Mouse (Mus musculus) midbrain, postnatal 0 days (tissue): ENCODE measurements around the gene Cc2d2b. TPM values are rescaled to one million over a fixed set of nuclear protein-coding genes. Genes with fewer than 3 reads are reported as not detected.
A peak's percentile ranks its signal among the peaks of the same experiment; 100 is the strongest.

Source experiments
- ATAC-seq: fragments of 200-750 bp; cut with Nextera tagmentation; 2 replicates; pipeline ENCODE4 v1.8.0; 2017; ENCODE audit warnings: moderate number of reproducible peaks, mild to moderate bottlenecking, moderate TSS enrichment, moderate library complexity; ENCODE audit not compliant: low FRiP score
- DNase-seq: peaks from one replicate; pipeline ENCODE4 v3.0.0-alpha.2; 2015; ENCODE audit warnings: low spot score
- H3K27ac ChIP-seq: fragments of 300-500 bp; sonication (generic); 2 replicates; pipeline ENCODE4 v1.5.1; 2014; ENCODE audit warnings: low read depth, mild to moderate bottlenecking, low read length, mixed read lengths
- H3K27me3 ChIP-seq: fragments of 300-500 bp; sonication (generic); 2 replicates; pipeline ENCODE4 v1.6.1; 2014; ENCODE audit warnings: low read length, control low read depth, mixed read lengths; ENCODE audit not compliant: insufficient read depth
- H3K36me3 ChIP-seq: fragments of 300-500 bp; sonication (generic); 2 replicates; pipeline ENCODE4 v1.6.1; 2014; ENCODE audit warnings: low read length, control low read depth, mixed read lengths; ENCODE audit not compliant: insufficient read depth
- H3K4me1 ChIP-seq: fragments of 300-500 bp; sonication (generic); 2 replicates; pipeline ENCODE4 v1.6.1; 2014; ENCODE audit warnings: mild to moderate bottlenecking, control low read depth, antibody characterized with exemption, low read length, mixed read lengths; ENCODE audit not compliant: insufficient read depth
- H3K4me2 ChIP-seq: fragments of 300-500 bp; sonication (generic); 2 replicates; pipeline ENCODE4 v1.6.1; 2014; ENCODE audit warnings: low read depth, mild to moderate bottlenecking, low read length, mixed read lengths; ENCODE audit not compliant: poor library complexity, severe bottlenecking
- H3K4me3 ChIP-seq: fragments of 300-500 bp; sonication (generic); 2 replicates; pipeline ENCODE4 v1.5.1; 2014; ENCODE audit warnings: low read depth, mild to moderate bottlenecking, low read length, moderate library complexity
- H3K9ac ChIP-seq: fragments of 300-500 bp; sonication (generic); replicated peaks from 2 replicates; pipeline ENCODE4 v1.6.1; 2014; ENCODE audit warnings: mild to moderate bottlenecking, low read length, moderate library complexity, mixed read lengths; ENCODE audit not compliant: poor library complexity, severe bottlenecking
- H3K9me3 ChIP-seq: fragments of 300-500 bp; sonication (generic); 2 replicates; pipeline ENCODE4 v1.6.1; 2016; ENCODE audit warnings: low read length, control low read depth
- CTCF ChIP-seq: IDR thresholded peaks from 2 replicates; pipeline ENCODE4 v1.5.1; 2016; ENCODE audit warnings: antibody characterized with exemption, mild to moderate bottlenecking
- WGBS: fragments of 180-500 bp; shearing (Covaris S2); extraction: QIAGEN DNeasy Blood & Tissue Kit; methylation state at CpG from one replicate; pipeline ENCODE4 v1.1.7; 2014; 5-methylcytosine and 5-hydroxymethylcytosine counted together
- polyA plus RNA-seq: library from polyadenylated mRNA; unstranded; fragments of >200 nt; fragmentation: Nextera tagmentation; extraction: Ambion mirVana; gene quantifications from 2 replicates; pipeline ENCODE4 v1.2.1, GENCODE M21; 2015
- total RNA-seq: library from RNA; depleted of rRNA; stranded (reverse); fragments of >200 nt; gene quantifications from 2 replicates; pipeline ENCODE4 v1.2.3, GENCODE M21; 2014

Gene Cc2d2b
- total and polyA plus RNA-seq, 2 experiments from 2014 or later: 0.31 TPM; not detected in 1

DNA sequence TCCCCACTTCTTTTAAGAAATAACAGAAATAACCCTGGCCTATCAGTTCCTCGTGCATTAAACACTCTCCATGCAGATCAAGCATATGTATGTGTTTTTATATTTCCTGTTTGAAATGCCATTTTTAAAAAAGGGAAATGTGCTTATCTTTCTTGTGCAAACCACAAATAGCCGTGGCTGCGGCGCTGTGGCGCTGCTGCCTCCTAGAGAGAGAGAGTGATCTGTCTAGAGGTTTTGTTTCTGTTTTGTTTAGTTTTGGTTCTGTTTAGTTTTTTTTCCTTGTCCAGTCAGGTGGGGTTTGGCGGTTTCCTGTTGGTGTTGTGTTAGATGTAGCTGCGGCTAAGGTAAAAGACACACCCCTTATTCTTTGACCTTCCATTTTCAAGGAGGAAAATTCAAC, 70.2 kb downstream of the Cc2d2b start:
- 78% methylated on average over 7 of the region's 7 CpGs for WGBS
- no peaks in the 10 kb centered on the region for H3K36me3 ChIP-seq
- no peak overlapping the region for H3K27ac ChIP-seq
- no peaks in the 10 kb centered on the region for H3K4me1 ChIP-seq
- no peak overlapping the region for H3K4me3 ChIP-seq
- H3K27me3 ChIP-seq: no peaks in the 10 kb centered on the region
- DNase-seq (no peak), ATAC-seq (no peak)
- TF ChIP-seq CTCF: peak; percentile 22; the same call in 1 of the 2 replicates
- no peaks in the 10 kb centered on the region for H3K9me3 ChIP-seq
- H3K9ac ChIP-seq: no peak overlapping the region
- H3K4me2 ChIP-seq: no peak overlapping the region

DNA sequence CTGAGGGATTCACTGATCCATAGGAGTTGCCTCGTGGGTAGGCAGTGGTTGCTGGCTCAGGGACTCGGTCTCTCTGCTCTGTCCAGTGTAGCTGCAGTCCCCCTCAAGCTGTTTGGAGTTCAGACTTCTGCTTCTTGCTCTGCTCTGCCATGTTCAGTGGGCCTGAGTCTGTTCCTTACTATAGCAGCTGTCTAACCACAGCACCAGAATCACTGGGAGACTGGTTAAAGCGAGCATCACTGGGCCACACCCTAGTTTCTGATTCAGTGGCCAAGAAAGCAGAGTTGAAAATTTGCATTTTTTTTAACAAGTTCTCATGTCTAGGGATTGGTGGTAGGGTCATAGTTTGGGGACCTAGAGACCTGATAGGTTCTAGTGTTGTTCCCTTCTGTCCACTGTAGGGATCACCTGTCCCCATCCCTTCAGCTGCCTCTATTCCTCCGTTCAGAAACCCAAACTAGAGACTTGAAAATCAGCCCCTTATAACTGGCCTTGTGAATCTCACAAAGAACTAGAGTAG, 72.8 kb downstream of the Cc2d2b start:
- Histone ChIP-seq H3K36me3 (no peaks in the 10 kb centered on the region), H3K4me3 (no peak overlapping the region), H3K4me1 (no peaks in the 10 kb centered on the region), H3K27me3 (no peaks in the 10 kb centered on the region), H3K27ac (no peak overlapping the region), H3K4me2 (no peak overlapping the region), H3K9me3 (no peaks in the 10 kb centered on the region), H3K9ac (no peak overlapping the region)
- ATAC-seq (no peak), DNase-seq (no peak)
- no peak for TF ChIP-seq CTCF
- WGBS: 80% methylated on average over 4 of the region's 4 CpGs

DNA sequence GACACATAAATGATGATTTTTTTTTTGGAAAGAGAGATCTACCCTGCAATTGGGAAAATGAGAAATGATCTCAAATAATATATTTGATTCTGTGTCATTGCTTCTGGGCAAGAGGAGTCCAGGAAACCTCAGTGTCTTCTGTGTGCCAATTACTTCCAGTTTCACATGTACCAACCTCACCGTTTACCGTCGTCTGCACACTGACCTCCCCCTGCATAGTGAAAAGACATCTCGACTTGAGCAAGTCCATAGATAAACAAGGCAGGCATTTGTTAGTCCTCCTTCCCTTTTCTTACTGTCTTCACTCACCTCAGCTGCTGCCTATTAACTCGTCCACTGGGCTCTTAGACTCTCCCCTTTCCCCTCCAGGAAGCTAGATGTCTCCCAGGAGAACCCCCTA, 77.1 kb downstream of the Cc2d2b start:
- Histone ChIP-seq H3K4me2 (no peak overlapping the region), H3K27ac (no peak overlapping the region), H3K4me1 (0 out of 2 replicates have a peak, but pooled peaks cover 6% of the 10 kb centered on the region), H3K9ac (no peak overlapping the region), H3K36me3 (no peaks in the 10 kb centered on the region), H3K4me3 (no peak overlapping the region), H3K27me3 (no peaks in the 10 kb centered on the region), H3K9me3 (no peaks in the 10 kb centered on the region)
- no peak for DNase-seq
- no peak for TF ChIP-seq CTCF
- WGBS: 78% methylated on average over 5 of the region's 5 CpGs
- ATAC-seq: no peak

- no peak for TF ChIP-seq CTCF
- DNase-seq: no peak
- Histone ChIP-seq H3K27ac (no peak overlapping the region), H3K27me3 (no peaks in the 10 kb centered on the region), H3K4me2 (no peak overlapping the region), H3K4me3 (no peak overlapping the region), H3K9ac (no peak overlapping the region), H3K4me1 (0 out of 2 replicates have a peak, but pooled peaks cover 6% of the 10 kb centered on the region), H3K9me3 (no peaks in the 10 kb centered on the region), H3K36me3 (no peaks in the 10 kb centered on the region)
- no peak for ATAC-seq
- WGBS: 82% methylated on average over 7 of the region's 7 CpGs
These were observed 78.2 kb downstream of the Cc2d2b start for GRCm38 (mm10) chr19:40826735-40827134.

DNA sequence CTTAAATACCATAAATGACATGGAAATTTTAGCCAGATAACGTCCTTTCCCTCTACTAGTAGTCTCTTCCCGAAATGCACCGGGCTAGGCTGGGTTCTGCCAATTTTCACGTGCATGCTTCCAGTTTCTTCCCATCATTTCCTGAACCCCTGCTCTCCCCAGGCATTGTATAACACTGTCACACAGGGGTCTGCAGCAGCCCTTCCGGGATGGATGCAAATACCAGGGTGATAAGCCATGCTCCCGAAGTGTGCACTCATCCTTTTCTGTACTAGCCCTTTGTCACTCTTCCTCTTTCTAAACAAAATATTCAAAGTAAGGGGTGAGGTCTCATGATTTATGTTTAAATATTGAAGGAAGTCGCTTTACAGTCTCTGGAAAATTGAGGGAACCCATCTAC, 81.6 kb downstream of the Cc2d2b start:
- 55% methylated on average over 7 of the region's 7 CpGs for WGBS
- Histone ChIP-seq H3K9me3 (no peaks in the 10 kb centered on the region), H3K4me2 (peak overlapping the region; percentile 75), H3K9ac (peak overlapping the region; percentile 86), H3K27ac (peak overlapping the region; percentile 90), H3K36me3 (no peaks in the 10 kb centered on the region), H3K4me3 (peak overlapping the region; percentile 71), H3K4me1 (peaks cover 15% of the 10 kb centered on the region; the same call in 1 of the 2 replicates), H3K27me3 (no peaks in the 10 kb centered on the region)
- ATAC-seq: no peak
- DNase-seq: no peak
- TF ChIP-seq CTCF: no peak

GRCm38 (mm10) chr19:40830703-40831415, 82.3 kb downstream of the Cc2d2b start, which contains the start of gene Ccnj:
Ccnj (plus strand) TSS chr19:40831279.
- ATAC-seq: peak; percentile 98

More at GRCm38 (mm10) chr19:40830703-40831415, 82.3 kb downstream of the Cc2d2b start, which contains the start of gene Ccnj:
- under 1% methylated on average over 70 of the region's 71 CpGs for WGBS
- no peak for TF ChIP-seq CTCF
- H3K27me3 ChIP-seq: no peaks in the 10 kb centered on the region
- H3K9me3 ChIP-seq: no peaks in the 10 kb centered on the region
- peak; percentile 94 for DNase-seq
- no peaks in the 10 kb centered on the region for H3K36me3 ChIP-seq
- peak within 1 kb of the TSS; percentile 90 for H3K27ac ChIP-seq
- peak within 1 kb of the TSS; percentile 86 for H3K9ac ChIP-seq
- peak within 1 kb of the TSS; percentile 71 for H3K4me3 ChIP-seq
- H3K4me2 ChIP-seq: peak within 1 kb of the TSS; percentile 75
- H3K4me1 ChIP-seq: peaks cover 15% of the 10 kb centered on the region; the same call in 1 of the 2 replicates
